Mouse (Mus musculus) kidney, adult 2 months (tissue): ENCODE measurements at regions not wholly inside any gene's neighbourhood (a gene's known extent, or its start where the extent isn't known, plus 50 kb on each side); places are given as distances from the start of the nearest gene placed in this dataset.
"Not testable (repeated sequence)": the region's sequence is repeated elsewhere in the genome, so short reads cannot be mapped to it uniquely, and the experiment has no call there.

ENCODE experiments used
- CTCF ChIP-seq: fragments of 200-500 bp; conservative IDR thresholded peaks from 2 replicates; pipeline ENCODE4 v1.5.1; 2011; ENCODE audit warnings: low read depth, mild to moderate bottlenecking, control low read depth, low read length, moderate library complexity, mixed read lengths; ENCODE audit not compliant: insufficient read depth, insufficient read length
- POLR2A ChIP-seq: fragments of 200-500 bp; IDR thresholded peaks from one replicate; pipeline ENCODE4 v1.6.1; 2011; ENCODE audit warnings: low read depth, low read length, control low read depth

DNA sequence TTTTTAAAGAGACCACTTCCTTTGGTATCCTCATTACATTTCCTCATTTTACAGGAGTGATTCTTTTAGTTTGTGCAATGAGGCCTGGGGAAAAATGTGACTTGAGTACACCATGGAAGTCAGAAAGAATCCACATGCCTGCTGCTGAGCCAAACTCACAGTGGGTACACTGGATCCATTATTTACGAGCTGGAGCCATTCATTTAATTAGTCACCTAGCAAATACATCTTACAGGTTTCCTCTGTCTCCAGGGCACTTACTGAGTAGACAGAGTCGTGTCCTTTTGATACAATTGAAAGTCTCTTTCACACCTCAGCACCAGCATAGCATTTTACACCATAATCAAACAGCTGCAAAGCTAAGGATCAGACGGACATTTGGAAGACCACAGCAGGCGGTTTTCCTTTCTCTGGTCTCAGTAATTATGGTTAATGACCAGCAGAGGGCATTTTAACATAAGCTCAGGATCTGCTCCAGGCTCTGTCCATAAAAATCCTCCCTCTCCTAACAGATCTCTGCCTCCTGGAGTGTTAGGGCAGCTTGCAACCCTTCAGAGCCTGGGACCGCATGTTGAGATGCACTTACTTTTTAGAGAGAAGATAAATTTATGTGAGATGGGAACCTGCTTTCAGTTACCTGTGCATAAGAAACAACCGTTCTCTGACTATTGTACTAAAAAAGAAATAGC is 159.3 kb upstream of the Gm30302 start:
- TF ChIP-seq POLR2A, CTCF: not testable (repeated sequence)
